Mouse (Mus musculus): ENCODE results near the gene Gstm2. TPM values are rescaled to one million over a fixed set of nuclear protein-coding genes. Genes with fewer than 3 reads are reported as not detected.

Gstm2 gene
- polyA plus RNA-seq, 1 experiment from 2014 or later: 4.2 TPM

DNA sequence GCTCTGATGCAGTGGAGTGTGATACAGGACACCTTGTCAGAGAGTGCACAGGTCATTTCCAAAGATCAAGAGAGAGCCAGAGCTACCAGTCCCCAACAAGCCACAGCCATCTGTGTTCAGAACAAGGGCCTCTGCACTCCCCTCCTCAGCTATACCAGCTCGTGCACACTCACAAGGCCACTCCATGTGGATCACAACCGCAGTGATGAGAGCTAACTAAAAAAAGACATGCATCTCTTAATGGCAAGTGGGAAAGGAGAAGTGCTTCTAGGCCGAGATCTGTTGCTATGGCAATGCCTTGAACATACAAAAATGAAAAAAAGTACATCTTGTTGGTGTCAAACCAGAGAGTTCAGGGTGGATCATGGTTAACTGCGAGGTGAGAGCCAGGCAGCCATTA is 46.4 kb downstream of the Gstm2 start:
- Histone ChIP-seq H3K27me3 (replicated peaks; ENCODE audit: control insufficient read depth, insufficient read depth, low read length) (no peaks in the 10 kb centered on the region), H3K4me3 (replicated peaks; ENCODE audit: low read length) (no peak overlapping the region), H3K9ac (replicated peaks; ENCODE audit: low read depth, low read length) (no peak overlapping the region), H3K27ac (ENCODE audit: low read length) (no peak overlapping the region), H3K4me2 (ENCODE audit: low read length) (no peak overlapping the region), H3K4me1 (replicated peaks; ENCODE audit: control insufficient read depth, insufficient read depth, low read length) (peaks cover 11% of the 10 kb centered on the region), H3K36me3 (ENCODE audit: control insufficient read depth, insufficient read depth) (no peaks in the 10 kb centered on the region), H3K9me3 (ENCODE audit: control insufficient read depth, low read length) (no peaks in the 10 kb centered on the region)
- ATAC-seq: peak; percentile 29; the same call in 1 of the 2 replicates
- WGBS: 49% methylated on average over 4 of the region's 4 CpGs

DNA sequence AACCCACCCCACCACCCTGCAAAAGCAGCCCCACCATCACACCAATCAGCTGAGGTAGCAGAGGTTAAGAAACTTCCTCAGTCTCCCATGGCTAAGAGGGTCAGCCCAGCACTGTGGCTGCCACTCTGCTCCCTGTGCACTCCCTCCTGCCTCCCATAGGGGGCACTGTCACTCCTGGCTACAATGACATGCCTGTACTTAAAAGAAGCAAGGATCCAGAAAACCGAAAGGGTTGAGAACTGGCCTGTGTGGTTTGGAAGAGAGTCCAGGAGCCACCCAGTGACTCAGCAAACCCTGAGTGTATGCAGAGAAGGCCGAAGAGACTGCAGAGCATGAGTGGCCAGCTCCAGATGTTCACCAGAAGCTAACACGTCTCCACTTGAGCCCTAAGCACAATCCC is 46.9 kb downstream of the Gstm2 start:
- no peak for ATAC-seq
- no peak overlapping the region for H3K4me3 ChIP-seq (replicated peaks; ENCODE audit: low read length)
- H3K36me3 ChIP-seq (ENCODE audit: control insufficient read depth, insufficient read depth): no peaks in the 10 kb centered on the region
- H3K27ac ChIP-seq (ENCODE audit: low read length): no peak overlapping the region
- 50% methylated on average over 3 of the region's 3 CpGs for WGBS
- no peaks in the 10 kb centered on the region for H3K27me3 ChIP-seq (replicated peaks; ENCODE audit: control insufficient read depth, insufficient read depth, low read length)
- peaks cover 11% of the 10 kb centered on the region for H3K4me1 ChIP-seq (replicated peaks; ENCODE audit: control insufficient read depth, insufficient read depth, low read length)
- H3K4me2 ChIP-seq (ENCODE audit: low read length): no peak overlapping the region
- no peak overlapping the region for H3K9ac ChIP-seq (replicated peaks; ENCODE audit: low read depth, low read length)
- H3K9me3 ChIP-seq (ENCODE audit: control insufficient read depth, low read length): no peaks in the 10 kb centered on the region

DNA sequence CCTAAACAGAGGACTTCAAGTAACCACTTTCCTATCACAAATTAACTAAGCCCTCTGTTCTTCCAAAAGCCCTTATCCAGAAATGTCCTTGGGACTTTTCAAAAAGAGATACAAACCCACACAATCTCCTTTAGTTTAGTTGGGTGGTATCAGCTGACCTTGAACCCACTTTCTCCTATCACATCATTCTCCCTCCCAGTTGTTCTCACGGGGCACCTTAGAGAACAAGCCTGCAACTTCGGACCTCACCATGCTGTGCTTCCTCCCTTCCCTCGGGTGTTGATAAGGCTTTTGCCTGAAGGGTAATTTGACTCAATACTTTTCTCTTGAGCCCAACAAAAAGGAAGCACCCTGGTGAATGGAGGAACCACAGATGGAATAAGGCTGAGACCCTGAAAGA is 50.4 kb downstream of the Gstm2 start:
- Histone ChIP-seq H3K4me3 (replicated peaks; ENCODE audit: low read length) (no peak overlapping the region), H3K9me3 (ENCODE audit: control insufficient read depth, low read length) (no peaks in the 10 kb centered on the region), H3K4me2 (ENCODE audit: low read length) (no peak overlapping the region), H3K36me3 (ENCODE audit: control insufficient read depth, insufficient read depth) (no peaks in the 10 kb centered on the region), H3K9ac (replicated peaks; ENCODE audit: low read depth, low read length) (no peak overlapping the region), H3K4me1 (replicated peaks; ENCODE audit: control insufficient read depth, insufficient read depth, low read length) (peaks cover 12% of the 10 kb centered on the region), H3K27me3 (replicated peaks; ENCODE audit: control insufficient read depth, insufficient read depth, low read length) (no peaks in the 10 kb centered on the region), H3K27ac (ENCODE audit: low read length) (no peak overlapping the region)
- ATAC-seq: no peak
- 74% methylated on average over 3 of the region's 3 CpGs for WGBS

- Histone ChIP-seq H3K9ac (replicated peaks; ENCODE audit: low read depth, low read length) (no peak overlapping the region), H3K27ac (ENCODE audit: low read length) (no peak overlapping the region), H3K27me3 (replicated peaks; ENCODE audit: control insufficient read depth, insufficient read depth, low read length) (no peaks in the 10 kb centered on the region), H3K9me3 (ENCODE audit: control insufficient read depth, low read length) (no peaks in the 10 kb centered on the region), H3K36me3 (ENCODE audit: control insufficient read depth, insufficient read depth) (no peaks in the 10 kb centered on the region), H3K4me1 (replicated peaks; ENCODE audit: control insufficient read depth, insufficient read depth, low read length) (peaks cover 15% of the 10 kb centered on the region), H3K4me3 (replicated peaks; ENCODE audit: low read length) (no peak overlapping the region), H3K4me2 (ENCODE audit: low read length) (no peak overlapping the region)
- 84% methylated on average over 3 of the region's 3 CpGs for whole genome bisulfite sequencing
- ATAC-seq: no peak
Measured at GRCm38 (mm10) chr3:107935268-107935667, 51.0 kb downstream of the Gstm2 start.

GRCm38 (mm10) chr3:107932128-107932527 is 54.1 kb downstream of the Gstm2 start:
- no peak overlapping the region for H3K4me2 ChIP-seq (ENCODE audit: low read length)
- no peak overlapping the region for H3K9ac ChIP-seq (replicated peaks; ENCODE audit: low read depth, low read length)
- H3K4me1 ChIP-seq (replicated peaks; ENCODE audit: control insufficient read depth, insufficient read depth, low read length): peaks cover 15% of the 10 kb centered on the region
- WGBS: 57% methylated on average over 6 of the region's 6 CpGs
- H3K27me3 ChIP-seq (replicated peaks; ENCODE audit: control insufficient read depth, insufficient read depth, low read length): no peaks in the 10 kb centered on the region
- no peak for ATAC-seq
- H3K9me3 ChIP-seq (ENCODE audit: control insufficient read depth, low read length): no peaks in the 10 kb centered on the region
- H3K36me3 ChIP-seq (ENCODE audit: control insufficient read depth, insufficient read depth): no peaks in the 10 kb centered on the region
- H3K4me3 ChIP-seq (replicated peaks; ENCODE audit: low read length): no peak overlapping the region
- no peak overlapping the region for H3K27ac ChIP-seq (ENCODE audit: low read length)

Other genes starting within 250 kb of the Gstm2 start
- 7.3 and 8.1 TPM in 2 replicates for gene Csf1, start 226.0 kb downstream of the Gstm2 start, polyA plus RNA-seq (2015; fragmentation: Nextera tagmentation; extraction: Ambion mirVana)
- not detected in 2 replicates for gene Eps8l3, start 109.2 kb downstream of the Gstm2 start, polyA plus RNA-seq (2015; fragmentation: Nextera tagmentation; extraction: Ambion mirVana)
- gene Gstm5, start 90.6 kb downstream of the Gstm2 start, polyA plus RNA-seq (2015; fragmentation: Nextera tagmentation; extraction: Ambion mirVana): 173 and 174 TPM in 2 replicates
- gene Gstm7, start 54.6 kb downstream of the Gstm2 start, polyA plus RNA-seq (2015; fragmentation: Nextera tagmentation; extraction: Ambion mirVana): 65.5 and 70.7 TPM in 2 replicates
- gene Gstm6, start 42.7 kb downstream of the Gstm2 start, polyA plus RNA-seq (2015; fragmentation: Nextera tagmentation; extraction: Ambion mirVana): 10.2 and 11.7 TPM in 2 replicates
- not detected in 2 replicates for gene Gstm3, start 17.2 kb downstream of the Gstm2 start, polyA plus RNA-seq (2015; fragmentation: Nextera tagmentation; extraction: Ambion mirVana)
- gene Gstm1, start 31.5 kb upstream of the Gstm2 start, polyA plus RNA-seq (2015; fragmentation: Nextera tagmentation; extraction: Ambion mirVana): 67.2 and 74.1 TPM in 2 replicates
- gene Gstm4, start 58.4 kb upstream of the Gstm2 start, polyA plus RNA-seq (2015; fragmentation: Nextera tagmentation; extraction: Ambion mirVana): 15.2 and 15.9 TPM in 2 replicates
- 55.7 and 64.3 TPM in 2 replicates for gene Ampd2, start 100.2 kb upstream of the Gstm2 start, polyA plus RNA-seq (2015; fragmentation: Nextera tagmentation; extraction: Ambion mirVana)
- gene Gnat2, start 106.3 kb upstream of the Gstm2 start, polyA plus RNA-seq (2015; fragmentation: Nextera tagmentation; extraction: Ambion mirVana): 0.13 and 0.31 TPM in 2 replicates
- 155 and 191 TPM in 2 replicates for gene Gnai3, start 159.7 kb upstream of the Gstm2 start, polyA plus RNA-seq (2015; fragmentation: Nextera tagmentation; extraction: Ambion mirVana)
- 2.4 and 4.3 TPM in 2 replicates for gene Gpr61, start 168.4 kb upstream of the Gstm2 start, polyA plus RNA-seq (2015; fragmentation: Nextera tagmentation; extraction: Ambion mirVana)
- 10.1 and 12.0 TPM in 2 replicates for gene Amigo1, start 199.9 kb upstream of the Gstm2 start, polyA plus RNA-seq (2015; fragmentation: Nextera tagmentation; extraction: Ambion mirVana)
- 4.1 and 5.7 TPM in 2 replicates for gene Cyb561d1, start 214.8 kb upstream of the Gstm2 start, polyA plus RNA-seq (2015; fragmentation: Nextera tagmentation; extraction: Ambion mirVana)
- 30.7 and 33.8 TPM in 2 replicates for gene Atxn7l2, start 224.5 kb upstream of the Gstm2 start, polyA plus RNA-seq (2015; fragmentation: Nextera tagmentation; extraction: Ambion mirVana)
- 1.7 and 2.3 TPM in 2 replicates for gene Sypl2, start 240.2 kb upstream of the Gstm2 start, polyA plus RNA-seq (2015; fragmentation: Nextera tagmentation; extraction: Ambion mirVana)